Mouse (Mus musculus) frontal cortex, postnatal 36 days (tissue): Measurements from ENCODE around the gene Abcc4.

Source experiments
- DNase-seq, 2 experiments: peaks; one replicate each; pipeline ENCODE4 v3.0.0; 2022; ENCODE audit warnings: low spot score in 2 of 2

Gene Abcc4

DNA sequence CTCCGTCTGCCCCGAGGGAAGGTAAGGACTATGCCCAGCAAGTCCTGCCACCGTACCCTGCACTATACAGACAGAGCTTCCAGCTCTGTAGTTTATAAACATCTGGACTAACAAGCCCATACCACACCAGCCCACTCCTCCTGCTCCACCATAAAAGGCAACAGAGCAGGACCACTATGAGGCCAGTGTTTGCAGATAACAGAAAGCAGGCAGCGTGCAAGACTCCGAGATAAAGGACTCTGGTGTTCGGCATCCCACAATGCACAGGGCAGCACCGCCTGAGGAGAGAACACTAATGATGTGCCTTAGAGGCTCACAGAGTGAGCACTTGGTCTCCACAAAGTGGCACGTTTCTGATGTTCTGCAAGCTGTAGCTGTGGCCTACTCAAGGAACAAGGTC lies 63.9 kb downstream of the Abcc4 start:
- no peak for DNase-seq

DNA sequence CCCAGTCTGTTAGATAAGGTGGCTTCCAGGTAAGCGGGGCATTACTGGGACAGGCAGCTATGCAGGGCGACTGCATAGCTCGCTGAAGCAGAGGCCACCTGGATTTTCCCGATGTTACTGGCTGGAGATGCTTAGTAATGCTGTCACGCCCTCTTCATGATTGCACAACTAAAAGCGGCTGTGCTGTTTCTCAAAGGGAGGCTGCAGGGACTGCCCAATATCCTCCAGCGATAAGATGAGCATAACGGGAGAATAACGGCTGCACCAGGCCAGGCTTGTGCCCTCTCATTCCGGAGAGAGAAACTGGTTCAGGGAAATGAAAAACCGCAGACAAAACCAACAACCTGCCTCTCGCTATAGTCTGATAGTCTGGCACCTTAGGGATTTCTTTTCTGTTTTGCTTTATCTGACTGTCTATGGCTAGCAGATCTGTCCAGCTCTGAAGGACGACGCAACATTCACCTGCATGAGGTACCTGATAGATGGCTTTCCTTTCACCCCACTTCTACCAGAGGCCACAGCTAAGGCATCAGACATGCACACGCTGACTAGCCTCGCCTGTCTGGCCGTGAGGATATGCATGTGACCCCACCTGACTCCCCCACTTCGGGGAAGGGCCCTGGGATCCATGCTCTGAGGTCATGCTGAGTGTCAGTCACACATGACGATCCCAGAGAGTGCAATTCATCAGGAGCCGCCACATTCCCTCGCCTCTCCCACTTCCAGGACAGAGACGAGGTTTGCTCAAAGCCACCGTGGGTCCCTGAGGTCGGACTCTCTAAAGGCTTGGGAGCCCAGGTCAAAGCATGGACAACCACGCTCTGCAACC lies 67.4 kb downstream of the Abcc4 start:
- DNase-seq, result no peak

DNA sequence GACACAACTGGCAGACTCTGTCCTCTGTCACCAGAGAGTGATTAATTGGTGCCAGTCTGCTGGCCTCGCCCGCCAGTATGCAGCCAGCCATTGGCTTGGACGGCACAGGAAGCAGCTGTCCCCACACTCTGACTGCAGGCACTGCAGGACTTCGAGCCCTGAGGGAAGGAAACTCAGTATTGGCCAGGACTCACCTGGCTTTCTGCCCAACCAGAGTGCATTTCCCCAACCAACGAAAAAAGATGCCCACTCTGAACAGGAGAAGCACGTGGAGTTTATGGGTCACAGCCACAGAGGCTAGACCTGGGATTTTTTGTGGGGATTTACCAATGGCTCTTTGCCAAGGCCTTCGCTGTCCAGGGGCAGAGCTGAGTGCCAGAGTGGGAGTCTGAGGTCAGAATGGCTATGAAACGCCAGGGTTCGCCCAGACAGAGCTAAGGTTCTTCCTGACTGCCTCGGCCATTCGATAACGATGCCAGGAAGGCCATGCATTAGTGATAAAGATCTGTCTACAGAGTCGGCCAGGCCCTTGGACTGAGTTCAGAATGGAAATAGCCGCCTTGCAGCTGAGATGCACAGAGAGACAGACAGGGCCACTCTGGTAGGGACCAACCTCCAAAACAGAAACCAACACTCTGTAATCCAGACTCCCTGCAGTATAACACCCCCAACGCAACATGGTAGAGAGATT lies 70.4 kb downstream of the Abcc4 start:
- peak; percentile 33 to 34 for DNase-seq

DNA sequence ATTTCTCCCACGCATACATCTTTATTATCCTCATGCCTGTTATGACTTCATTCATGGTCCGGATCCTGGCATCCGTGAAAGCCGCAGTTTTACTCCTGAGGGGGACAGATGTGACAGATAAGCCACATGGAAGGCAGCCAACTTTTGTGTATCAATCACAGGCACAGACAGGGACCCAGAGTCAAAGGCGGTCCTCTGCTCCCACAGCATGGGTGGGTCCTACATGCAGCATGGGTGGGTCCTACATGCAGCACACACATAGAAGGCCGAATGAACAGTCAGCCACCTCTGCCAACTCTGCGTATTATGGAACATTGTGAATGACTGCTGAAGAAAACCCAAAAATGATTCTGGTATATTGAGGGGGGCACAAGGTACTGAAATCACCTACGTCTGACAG lies 76.4 kb downstream of the Abcc4 start:
- no peak for DNase-seq

DNA sequence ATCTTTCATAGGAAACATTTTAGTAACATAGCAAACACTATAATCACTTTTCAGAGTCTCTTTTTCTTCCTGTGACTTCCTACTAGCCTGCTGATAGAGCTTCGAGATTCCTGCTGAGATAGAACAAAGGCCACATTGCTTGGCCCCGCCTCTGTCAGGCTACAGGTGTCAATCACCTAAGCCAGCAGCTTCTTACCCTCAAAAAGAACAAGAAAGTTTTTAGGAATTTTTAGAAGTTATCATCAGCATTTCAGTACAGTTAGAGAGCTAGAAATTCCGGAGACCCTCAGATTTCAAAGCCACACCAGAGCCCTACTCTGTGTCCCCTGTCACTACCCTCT lies 84.6 kb downstream of the Abcc4 start:
- DNase-seq, result no peak

DNA sequence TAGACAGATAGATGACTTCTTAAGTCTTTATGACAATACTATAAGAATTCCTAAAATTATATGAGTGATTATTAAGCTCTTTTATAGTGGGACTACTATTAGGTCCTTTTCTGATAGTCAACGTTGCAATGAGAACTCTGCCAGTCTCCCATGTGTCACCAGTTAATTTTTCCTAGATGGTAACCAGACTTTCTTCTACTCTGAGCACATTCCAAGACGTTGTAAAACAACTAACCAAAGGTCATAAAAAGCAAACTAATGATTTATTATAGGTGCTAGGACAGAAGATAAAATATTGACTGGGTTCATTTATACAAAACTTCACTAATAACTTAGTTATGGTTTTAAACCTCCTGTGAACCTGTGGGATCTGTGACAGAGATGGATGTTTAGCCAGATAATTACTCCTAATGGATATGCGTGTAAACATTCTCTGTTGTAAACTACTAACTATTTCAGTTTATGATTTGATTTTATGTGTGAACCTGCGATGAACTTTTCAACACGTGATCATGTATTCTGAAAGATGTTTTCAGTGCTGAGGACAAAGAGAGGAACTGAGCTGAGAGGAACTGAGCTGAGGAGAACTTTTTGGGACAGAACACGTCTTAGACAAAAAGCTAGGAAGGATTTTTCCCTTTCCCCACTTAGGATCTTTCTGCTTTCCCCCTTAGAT lies 85.1 kb downstream of the Abcc4 start:
- no peak for DNase-seq

DNA sequence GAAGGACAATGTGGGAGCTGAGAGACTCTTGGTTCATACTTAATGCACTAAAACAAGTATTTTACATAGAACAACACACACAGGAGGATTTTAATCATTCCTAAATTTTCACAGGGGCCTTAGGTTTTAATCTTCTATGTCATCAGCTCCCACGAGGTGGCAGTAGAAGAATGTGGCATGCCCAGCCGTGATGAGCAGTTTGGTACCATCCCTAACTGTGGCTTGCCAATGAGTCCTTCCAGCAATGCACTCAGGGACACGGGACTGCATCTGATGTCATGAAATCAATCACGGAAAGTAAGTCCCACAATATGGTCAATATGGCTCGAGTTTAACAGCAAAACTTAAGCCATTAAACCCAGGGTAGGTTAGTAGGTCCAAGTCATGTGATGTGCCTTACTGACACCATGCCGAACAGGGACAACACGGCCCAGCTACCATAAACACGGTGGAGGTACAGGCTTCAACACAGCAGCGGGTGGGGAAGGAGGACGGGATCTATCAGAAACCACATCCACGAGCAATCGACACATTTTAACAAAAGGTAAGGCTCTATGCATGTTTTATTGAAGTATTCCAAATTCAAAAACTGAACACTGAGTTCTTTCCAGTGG lies 89.2 kb downstream of the Abcc4 start:
- DNase-seq, result peak; percentile 64 to 78

DNA sequence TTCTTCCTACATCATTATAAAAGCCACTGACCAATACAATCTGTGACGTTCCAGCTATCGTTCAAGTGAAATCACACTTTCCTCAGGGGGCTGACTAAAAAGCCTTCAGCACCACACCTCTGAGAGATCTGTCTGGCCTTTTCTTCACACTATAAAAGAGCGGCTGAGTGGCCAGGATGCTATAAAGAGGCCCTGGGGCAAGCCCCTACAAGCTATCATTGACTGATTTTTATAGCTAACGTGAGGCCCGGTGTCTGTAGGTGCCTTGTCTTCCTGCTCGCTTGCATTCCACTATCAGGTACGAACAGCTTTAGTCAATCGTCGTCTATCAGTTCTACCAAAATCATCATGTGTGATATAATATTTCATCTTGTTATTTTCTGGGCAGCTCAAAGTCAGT lies 92.3 kb downstream of the Abcc4 start:
- no peak for DNase-seq

DNA sequence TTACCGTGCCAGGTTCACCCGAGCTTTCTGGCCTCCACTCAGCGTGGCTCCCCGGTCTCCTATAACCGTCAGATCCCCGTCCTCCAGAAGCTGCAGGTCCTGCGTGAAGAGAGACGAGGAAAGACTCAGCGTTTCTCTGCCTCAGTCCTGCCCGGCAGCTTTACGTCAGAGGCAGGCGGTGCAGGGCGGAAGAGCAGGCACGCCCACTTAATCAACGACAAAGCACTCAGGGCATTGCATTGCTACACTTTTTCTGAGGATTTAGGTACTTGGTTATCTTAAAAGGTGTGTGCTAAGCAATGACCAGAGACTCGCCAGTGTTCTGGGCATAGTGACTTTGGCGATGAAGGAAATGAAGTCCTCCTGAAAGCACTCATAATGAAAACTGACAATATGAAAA lies 94.3 kb downstream of the Abcc4 start:
- no peak for DNase-seq

DNA sequence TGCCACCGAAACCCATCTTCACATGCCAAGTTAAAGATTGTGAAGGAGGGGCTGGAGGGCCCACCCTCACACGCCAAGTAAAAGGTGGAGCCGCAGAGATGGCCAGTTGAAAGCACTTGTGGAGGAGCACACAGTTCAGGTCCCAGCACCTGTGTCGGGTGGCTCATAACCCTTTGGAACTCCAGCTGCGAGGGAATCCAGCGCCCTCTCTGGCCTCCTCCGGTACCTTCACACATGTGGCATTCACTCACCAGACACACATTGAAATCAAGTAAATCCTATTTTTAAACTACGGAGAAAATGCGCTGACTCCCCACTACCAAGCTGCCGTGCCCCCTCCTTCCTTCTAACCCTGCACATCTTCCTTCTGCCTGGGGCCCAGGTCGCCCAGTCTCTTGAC lies 95.2 kb downstream of the Abcc4 start:
- no peak for DNase-seq

DNA sequence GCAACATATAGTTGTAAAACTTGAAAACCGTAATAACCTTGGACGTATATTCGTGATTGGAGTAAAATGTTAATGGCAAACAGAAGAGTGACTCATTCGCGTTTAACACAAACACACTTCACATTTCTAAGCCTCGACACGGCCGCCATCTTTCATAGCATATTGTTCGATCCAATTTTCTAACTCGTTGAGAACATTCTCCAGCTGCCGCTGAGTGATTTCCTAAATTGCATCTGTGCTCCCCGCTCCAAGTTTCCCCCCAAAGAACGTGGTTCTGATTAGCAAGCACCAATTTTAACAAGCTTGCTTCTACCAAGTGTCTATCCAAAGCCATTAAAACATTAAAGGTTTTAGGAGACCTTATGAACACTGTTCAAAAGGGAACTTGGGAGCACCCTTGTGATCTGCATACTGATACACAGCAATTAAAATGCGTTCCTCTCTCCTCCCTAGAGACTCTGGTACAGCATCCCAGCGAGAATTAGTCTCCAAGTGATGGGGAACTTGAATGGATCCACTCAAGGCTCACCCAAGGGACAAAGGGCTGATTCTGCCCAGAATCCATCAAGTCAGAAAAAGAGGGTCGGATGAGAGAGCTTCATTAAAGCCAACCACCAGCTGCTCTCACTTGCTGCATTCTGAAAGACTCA lies 97.1 kb downstream of the Abcc4 start:
- peak in 1 of 2 experiments; percentile 17 for DNase-seq

DNA sequence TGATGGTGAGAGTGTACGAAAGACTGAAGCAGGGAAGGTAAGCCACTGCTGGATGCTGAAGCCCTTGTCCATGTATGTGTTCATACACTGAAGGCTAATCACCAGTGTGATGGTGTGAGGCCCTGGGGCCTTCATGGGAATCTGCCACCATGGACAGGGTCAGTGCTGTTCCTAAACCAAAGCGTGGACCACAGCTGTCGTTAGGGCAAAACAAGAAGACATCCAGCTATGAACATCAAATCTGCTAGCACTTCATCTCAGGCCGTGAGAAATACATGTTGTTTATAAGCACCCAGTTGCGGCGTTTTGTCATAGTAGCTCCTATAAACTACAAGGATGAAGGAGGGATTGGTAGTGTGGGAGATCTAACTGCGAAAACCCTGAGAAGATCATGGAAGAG lies 97.7 kb downstream of the Abcc4 start:
- DNase-seq, result no peak

DNA sequence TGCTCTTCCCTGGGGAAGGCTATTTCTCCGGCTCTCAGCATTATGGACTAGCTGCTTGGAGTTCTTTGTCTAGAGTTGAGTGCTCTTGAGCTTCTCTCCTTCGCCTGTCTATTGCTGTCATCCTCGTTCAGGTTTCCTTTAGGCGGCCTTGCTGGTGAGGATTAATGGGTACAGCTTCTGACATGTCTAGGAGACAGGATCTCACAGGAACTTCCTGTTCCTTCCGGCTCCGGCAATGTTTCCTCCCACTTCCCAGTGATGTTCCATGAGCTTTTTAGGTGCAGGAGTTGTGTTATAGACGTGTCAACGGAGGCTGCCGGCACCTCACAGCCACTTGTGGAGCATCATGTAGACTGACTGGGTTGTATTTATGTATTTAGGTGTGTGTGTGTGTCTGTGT lies 99.5 kb downstream of the Abcc4 start:
- DNase-seq, result no peak

DNA sequence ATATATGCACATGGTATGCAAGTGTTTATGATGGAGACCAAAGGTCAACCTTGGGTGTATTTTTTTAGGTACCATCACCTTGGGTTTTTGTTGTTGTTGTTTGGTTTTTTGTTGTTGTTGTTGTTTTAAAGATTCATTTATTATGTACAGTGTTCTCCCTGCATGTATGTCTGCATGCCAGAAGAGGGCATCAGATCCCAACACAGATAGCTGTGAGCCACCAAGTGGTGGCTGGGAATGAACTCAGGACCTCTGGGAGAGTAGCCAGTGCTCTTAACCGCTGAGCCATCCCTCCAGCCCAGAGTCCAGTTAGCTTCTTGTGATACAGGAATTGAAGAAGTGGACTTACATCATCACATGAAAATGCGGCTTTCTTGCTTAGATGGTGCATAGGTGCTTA lies 101.1 kb downstream of the Abcc4 start:
- DNase-seq, result no peak

DNA sequence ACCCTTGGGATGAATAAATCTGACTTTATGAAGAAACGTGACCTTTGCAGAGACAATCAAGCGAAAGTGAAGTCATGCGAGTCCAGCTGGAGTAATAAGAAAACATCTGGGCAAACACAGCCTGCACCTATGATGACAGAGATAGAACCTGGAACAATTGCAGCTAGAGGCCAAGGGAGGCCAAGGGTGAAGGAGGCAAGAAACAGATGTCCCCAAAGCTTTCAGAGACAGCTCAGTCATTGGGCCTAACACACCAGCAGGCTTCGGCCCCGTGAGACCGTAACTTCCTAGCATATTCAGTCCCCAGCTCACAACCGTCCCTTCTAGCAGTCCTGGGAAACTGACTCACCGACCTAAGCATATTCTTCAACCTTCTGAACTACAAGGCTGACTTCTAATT lies 104.0 kb downstream of the Abcc4 start:
- DNase-seq, result no peak

DNA sequence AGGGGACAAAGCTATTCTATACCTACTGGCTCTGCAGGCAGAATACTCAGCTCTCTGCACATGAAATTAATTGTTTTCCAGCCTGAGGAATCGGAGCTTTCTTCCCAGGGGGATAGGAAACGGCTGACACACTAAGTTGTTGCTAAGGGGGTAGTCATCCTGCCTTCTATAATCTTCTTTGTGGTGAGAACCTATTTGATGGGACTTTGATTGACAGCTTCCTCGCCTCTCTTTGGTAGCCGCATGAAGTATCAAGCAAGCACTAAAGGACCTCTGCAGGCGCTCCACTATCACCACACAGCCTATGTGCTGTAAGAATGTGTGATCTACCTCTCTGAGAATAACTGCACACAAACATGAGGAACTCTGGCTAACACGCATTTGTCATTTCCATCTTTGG lies 105.3 kb downstream of the Abcc4 start:
- no peak for DNase-seq

DNA sequence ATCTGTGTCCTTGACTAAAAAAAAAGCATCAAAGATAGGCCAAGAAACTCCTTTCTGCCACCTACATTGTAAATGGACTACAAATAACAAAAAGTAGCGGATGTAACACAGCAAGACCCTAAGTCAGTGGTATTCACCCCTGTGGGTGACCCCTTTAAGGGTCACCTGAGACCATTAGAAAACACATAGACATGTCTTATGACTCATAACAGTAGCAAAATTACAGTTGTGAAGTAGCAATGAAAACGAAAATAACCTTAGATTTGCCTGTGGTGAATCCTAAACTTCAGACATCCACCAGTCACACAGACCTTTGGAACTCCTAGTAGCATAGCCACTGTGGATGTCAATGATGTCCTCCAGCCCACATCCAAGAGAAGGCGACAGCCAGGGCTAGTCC lies 107.3 kb downstream of the Abcc4 start:
- DNase-seq, result no peak

DNA sequence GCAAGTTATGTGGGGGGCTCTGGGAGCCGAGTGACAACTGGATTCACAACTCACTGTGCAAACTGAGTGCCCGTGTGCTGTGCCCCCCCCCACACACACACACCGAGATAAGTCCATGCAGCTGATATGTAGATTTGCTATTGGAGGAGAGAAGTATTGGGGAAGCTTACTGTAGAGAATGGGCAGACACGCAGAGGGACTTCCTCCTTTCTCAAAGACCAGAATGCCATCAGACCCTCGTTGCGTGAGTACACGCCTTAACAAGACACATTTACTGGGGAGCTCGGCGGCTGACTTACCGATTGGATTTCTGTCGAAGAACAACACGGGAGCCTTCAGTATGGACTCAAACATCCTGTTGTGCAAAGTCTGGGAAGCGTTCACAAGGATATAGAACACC lies 111.6 kb downstream of the Abcc4 start:
- no peak for DNase-seq

DNA sequence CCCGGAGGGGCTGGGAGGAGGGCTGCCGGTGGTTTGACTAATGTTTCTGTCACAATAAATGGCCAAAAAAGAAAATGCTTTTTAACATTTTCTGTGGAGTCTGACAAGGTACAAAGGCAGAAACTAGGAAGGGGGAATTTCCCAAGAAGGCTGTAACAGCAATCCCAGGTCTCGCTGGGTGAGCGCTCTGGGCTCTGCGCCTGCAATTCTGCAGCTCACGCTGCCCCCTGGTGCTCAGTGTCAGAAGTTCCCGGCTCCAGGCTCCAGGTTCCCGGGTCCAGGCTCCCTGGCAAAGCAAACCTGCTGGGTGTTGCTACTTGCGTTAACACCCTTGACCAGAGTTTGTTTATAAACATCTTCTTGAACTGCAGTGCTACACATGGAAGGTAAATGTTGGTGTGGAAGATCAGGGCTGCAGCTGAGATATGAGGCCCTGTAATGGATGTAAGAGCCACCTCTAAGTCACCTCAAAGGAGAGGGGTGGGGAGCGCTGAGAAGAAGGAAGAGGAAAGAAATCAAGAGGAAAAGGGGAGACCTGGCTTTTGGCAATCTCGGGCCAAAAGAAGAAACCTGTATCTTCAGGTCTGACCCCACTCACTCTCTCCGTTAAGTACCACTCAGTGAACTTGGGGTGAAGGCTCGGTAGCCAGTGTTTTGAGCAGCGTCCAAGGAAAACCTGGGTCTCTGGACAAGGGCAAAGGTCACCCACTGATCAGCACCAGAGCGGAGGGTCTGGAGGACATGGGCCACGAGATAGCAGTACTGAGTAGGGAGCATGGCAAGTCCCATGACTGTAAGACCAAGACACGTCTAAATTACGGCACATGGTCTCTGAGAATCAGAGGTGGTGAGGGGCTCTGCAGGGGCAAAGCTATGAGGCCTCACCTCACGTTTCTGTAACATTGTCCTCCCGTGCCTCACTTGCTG lies 114.3 kb downstream of the Abcc4 start:
- peak; percentile 75 to 81 for DNase-seq

DNA sequence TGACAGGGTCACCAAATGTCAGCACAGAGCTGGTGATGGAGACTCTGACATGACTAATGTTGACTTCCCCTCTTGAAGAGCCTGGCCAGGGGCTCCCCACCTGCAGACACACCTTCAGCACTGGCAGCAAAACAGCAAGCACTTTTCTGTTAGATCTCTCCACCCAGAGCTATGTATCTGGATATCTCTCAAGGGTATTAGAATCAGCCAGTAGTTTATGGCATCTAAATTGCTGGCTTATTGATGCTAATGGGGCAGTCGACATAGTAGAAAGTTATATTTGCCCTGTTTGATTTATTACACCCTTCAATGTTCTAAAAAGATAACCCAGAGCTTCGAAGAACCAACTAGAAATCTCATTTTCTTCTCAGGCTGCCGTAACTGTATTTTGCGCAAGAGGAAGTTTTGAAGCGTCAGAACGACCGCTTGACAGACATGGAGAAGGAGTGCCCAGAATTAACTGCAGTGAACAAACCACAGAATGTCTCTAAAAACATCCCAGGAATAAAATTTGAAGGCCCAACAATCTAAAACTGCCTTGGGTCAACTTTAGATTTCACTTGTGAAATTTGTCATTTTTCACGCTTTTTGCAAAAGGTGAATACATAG lies 123.6 kb downstream of the Abcc4 start:
- DNase-seq, result no peak

DNA sequence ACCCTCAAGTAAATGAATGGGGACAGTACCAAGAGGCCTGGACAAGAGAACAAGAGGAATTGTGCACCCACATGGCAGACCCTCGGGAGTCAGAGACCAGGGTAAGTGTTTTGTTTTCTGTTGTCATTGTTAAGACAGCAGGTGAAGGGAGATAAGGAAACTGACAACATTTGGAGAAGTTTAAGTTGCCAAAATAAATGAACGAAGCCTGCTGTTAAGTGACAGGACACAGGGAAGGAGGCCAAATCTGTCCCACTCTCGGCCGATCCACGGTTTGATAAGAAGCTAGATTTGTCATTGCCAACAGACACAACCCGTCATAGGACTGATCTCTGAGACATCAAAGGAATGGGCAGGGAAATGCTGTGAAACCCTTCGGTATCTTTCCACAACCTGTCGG lies 124.3 kb downstream of the Abcc4 start:
- DNase-seq, result no peak
